10 mouse cellular contexts compared by ENCODE assay signal in genomic region chr11:5318976-5319375, GRCm38 (mm10). TPM values are rescaled to one million over a fixed set of nuclear protein-coding genes. Genes with fewer than 3 reads are reported as not detected.
DNase-seq lines count a peak whose midpoint lies in the region; ATAC-seq lines count a peak whose summit lies in the region.
"Had no signal": no experiment of that assay in that cellular context is flagged by ENCODE, and none has a peak within 500 bp of the region (broad histone marks: within the 10 kb centered on the region; RNA-seq: fewer than 3 reads in every experiment).

No protein-coding gene starts in this region.

- H3K27me3 ChIP-seq in embryonic facial prominence, embryonic 15.5 days = no peaks in the 10 kb centered on the region
- no peaks in the 10 kb centered on the region for H3K27me3 ChIP-seq in midbrain, embryonic 11.5 days (ENCODE audit: control insufficient read depth, insufficient read depth, low read length)
- no peaks in the 10 kb centered on the region for H3K27me3 ChIP-seq in intestine, embryonic 15.5 days (replicated peaks)
- H3K27me3 ChIP-seq: liver, embryonic 15.5 days had no signal

- no peak for ATAC-seq in embryonic facial prominence, embryonic 15.5 days (ENCODE audit: insufficient number of reproducible peaks, low FRiP score, low TSS enrichment, low read depth)
- no peak for ATAC-seq in midbrain, embryonic 11.5 days (ENCODE audit: low FRiP score)
- ATAC-seq in megakaryocyte, adult 5-6 weeks (ENCODE audit: poor library complexity, severe bottlenecking) = no peak
- no peak for ATAC-seq in frontal cortex, adult (ENCODE audit: low TSS enrichment)
- no peak for ATAC-seq in intestine, embryonic 15.5 days

- no peak overlapping the region for H3K4me3 ChIP-seq in embryonic facial prominence, embryonic 15.5 days (replicated peaks)
- no peak overlapping the region for H3K4me3 ChIP-seq in midbrain, embryonic 11.5 days (ENCODE audit: low read depth, low read length)
- no peak overlapping the region for H3K4me3 ChIP-seq in intestine, embryonic 15.5 days (replicated peaks)
- H3K4me3 ChIP-seq: liver, embryonic 15.5 days had no signal

- DNase-seq in kidney, postnatal 25 days = peak; percentile 54 to 59
- no peak for DNase-seq in kidney, adult 11 months
- peak; percentile 55 for DNase-seq in gastrocnemius, postnatal 10 days
- no peak for DNase-seq in midbrain, embryonic 11.5 days (ENCODE audit: low spot score, missing footprints)
- DNase-seq: thymus, postnatal 36 days had no signal

- H3K27ac ChIP-seq in embryonic facial prominence, embryonic 15.5 days (replicated peaks) = 0 out of 2 replicates have a peak overlapping the region, but pooled peaks have one; percentile 55
- peak overlapping the region; percentile 66; the same call in 1 of the 2 replicates for H3K27ac ChIP-seq in midbrain, embryonic 11.5 days (ENCODE audit: low read depth, low read length)
- H3K27ac ChIP-seq in intestine, embryonic 15.5 days = no peak overlapping the region
- H3K27ac ChIP-seq: liver, embryonic 15.5 days had no signal

- no peaks in the 10 kb centered on the region for H3K9me3 ChIP-seq in embryonic facial prominence, embryonic 15.5 days (replicated peaks)
- H3K9me3 ChIP-seq in midbrain, embryonic 11.5 days (ENCODE audit: control insufficient read depth, low read length) = no peaks in the 10 kb centered on the region
- no peaks in the 10 kb centered on the region for H3K9me3 ChIP-seq in intestine, embryonic 15.5 days
- H3K9me3 ChIP-seq: liver, embryonic 15.5 days had no signal

- no peaks in the 10 kb centered on the region for H3K36me3 ChIP-seq in embryonic facial prominence, embryonic 15.5 days
- H3K36me3 ChIP-seq in midbrain, embryonic 11.5 days (ENCODE audit: control insufficient read depth, insufficient read depth, low read length) = no peaks in the 10 kb centered on the region
- H3K36me3 ChIP-seq in intestine, embryonic 15.5 days = no peaks in the 10 kb centered on the region
- H3K36me3 ChIP-seq: liver, embryonic 15.5 days had no signal

- 34% methylated on average over 2 of the region's 2 CpGs for WGBS in embryonic facial prominence, embryonic 15.5 days
- 32% methylated on average over 2 of the region's 2 CpGs for WGBS in midbrain, embryonic 11.5 days
- WGBS in intestine, embryonic 15.5 days = 49% methylated on average over 2 of the region's 2 CpGs

- peaks cover 32% of the 10 kb centered on the region for H3K4me1 ChIP-seq in embryonic facial prominence, embryonic 15.5 days
- H3K4me1 ChIP-seq in midbrain, embryonic 11.5 days (ENCODE audit: control insufficient read depth, insufficient read depth, low read length) = peaks cover 26% of the 10 kb centered on the region
- H3K4me1 ChIP-seq in intestine, embryonic 15.5 days (replicated peaks) = peaks cover 5% of the 10 kb centered on the region; the same call in 1 of the 2 replicates
- H3K4me1 ChIP-seq: liver, embryonic 15.5 days had no signal

- no peak overlapping the region for H3K4me2 ChIP-seq in embryonic facial prominence, embryonic 15.5 days (replicated peaks)
- no peak overlapping the region for H3K4me2 ChIP-seq in midbrain, embryonic 11.5 days
- no peak overlapping the region for H3K4me2 ChIP-seq in intestine, embryonic 15.5 days (replicated peaks)
- H3K4me2 ChIP-seq: liver, embryonic 15.5 days had no signal

- no peak overlapping the region for H3K9ac ChIP-seq in embryonic facial prominence, embryonic 15.5 days
- H3K9ac ChIP-seq in midbrain, embryonic 11.5 days (ENCODE audit: low read length) = no peak overlapping the region
- H3K9ac ChIP-seq in intestine, embryonic 15.5 days = no peak overlapping the region
- H3K9ac ChIP-seq: liver, embryonic 15.5 days had no signal

RNA-seq across cellular contexts. Expression of gene Kremen1, which starts 57.6 kb away (rescaled TPM):
- 39.5 and 40.5 TPM in 2 replicates for polyA plus RNA-seq in embryonic facial prominence, embryonic 15.5 days (2015; fragmentation: Nextera tagmentation; extraction: Ambion mirVana)
- total RNA-seq in gastrocnemius, postnatal 10 days (2021) = 10 to 100 TPM; 69.3 to 74.4 TPM
- polyA plus RNA-seq in midbrain, embryonic 11.5 days (2014; fragmentation: Nextera tagmentation; extraction: Ambion mirVana) = 4.9 and 6.9 TPM in 2 replicates
- 4.2 and 5.4 TPM in 2 replicates for total RNA-seq in megakaryocyte, adult 5-6 weeks (2015)
- 4.2 and 5.4 TPM in 2 replicates for total RNA-seq in megakaryocyte, adult 5-6 weeks (2017)
- polyA plus RNA-seq in intestine, embryonic 15.5 days (2015; fragmentation: Nextera tagmentation; extraction: Ambion mirVana) = 10.4 and 11.7 TPM in 2 replicates

Comparison
In these comparisons a context has a peak if more than half of its experiments do, and no peak if none do; other contexts are left out.
1. DNase-seq: peak in kidney, postnatal 25 days (2 of 2) and gastrocnemius, postnatal 10 days (single experiment); none in kidney, adult 11 months (single experiment) and midbrain, embryonic 11.5 days (single experiment).